Mouse (Mus musculus): ENCODE data around the gene Kif5a. TPM values are rescaled to one million over a fixed set of nuclear protein-coding genes. Genes with fewer than 3 reads are reported as not detected.

Gene Kif5a
- polyA plus RNA-seq, 1 experiment from 2014 or later: 5.6 TPM

- peaks cover 33% of the 10 kb centered on the region for H3K36me3 ChIP-seq
These were observed 24.3 kb upstream of the Kif5a start for GRCm38 (mm10) chr10:127287271-127287935.

GRCm38 (mm10) chr10:127286730-127287129, 23.6 kb upstream of the Kif5a start:
- Histone ChIP-seq H3K4me3 (replicated peaks) (peak overlapping the region; percentile 71), H3K9ac (no peak overlapping the region), H3K27me3 (replicated peaks) (no peaks in the 10 kb centered on the region), H3K36me3 (peaks cover 39% of the 10 kb centered on the region), H3K9me3 (no peaks in the 10 kb centered on the region), H3K4me2 (peak overlapping the region; percentile 86), H3K4me1 (peaks cover 43% of the 10 kb centered on the region), H3K27ac (no peak overlapping the region)
- 41% methylated on average over 7 of the region's 7 CpGs for WGBS
- no peak for ATAC-seq (ENCODE audit: insufficient read depth, low FRiP score, low read depth)

More at GRCm38 (mm10) chr10:127287271-127287935, 24.3 kb upstream of the Kif5a start:
- Histone ChIP-seq H3K27ac (peak overlapping the region; percentile 100), H3K4me3 (replicated peaks) (peak overlapping the region; percentile 71), H3K27me3 (replicated peaks) (no peaks in the 10 kb centered on the region), H3K4me1 (peaks cover 49% of the 10 kb centered on the region), H3K9me3 (no peaks in the 10 kb centered on the region), H3K4me2 (peak overlapping the region; percentile 86), H3K9ac (peak overlapping the region; percentile 67)
- 56% methylated on average over 15 of the region's 15 CpGs for WGBS
- ATAC-seq (ENCODE audit: insufficient read depth, low FRiP score, low read depth): no peak

- no peak for ATAC-seq (ENCODE audit: insufficient read depth, low FRiP score, low read depth)
- Histone ChIP-seq H3K4me3 (replicated peaks) (no peak overlapping the region), H3K4me1 (peaks cover 39% of the 10 kb centered on the region), H3K9ac (no peak overlapping the region), H3K9me3 (no peaks in the 10 kb centered on the region), H3K36me3 (peaks cover 45% of the 10 kb centered on the region), H3K4me2 (0 out of 2 replicates have a peak overlapping the region, but pooled peaks have one; percentile 0), H3K27ac (no peak overlapping the region), H3K27me3 (replicated peaks) (no peaks in the 10 kb centered on the region)
- 63% methylated on average over 7 of the region's 7 CpGs for WGBS
These were observed 23.0 kb upstream of the Kif5a start for GRCm38 (mm10) chr10:127286194-127286593.

DNA sequence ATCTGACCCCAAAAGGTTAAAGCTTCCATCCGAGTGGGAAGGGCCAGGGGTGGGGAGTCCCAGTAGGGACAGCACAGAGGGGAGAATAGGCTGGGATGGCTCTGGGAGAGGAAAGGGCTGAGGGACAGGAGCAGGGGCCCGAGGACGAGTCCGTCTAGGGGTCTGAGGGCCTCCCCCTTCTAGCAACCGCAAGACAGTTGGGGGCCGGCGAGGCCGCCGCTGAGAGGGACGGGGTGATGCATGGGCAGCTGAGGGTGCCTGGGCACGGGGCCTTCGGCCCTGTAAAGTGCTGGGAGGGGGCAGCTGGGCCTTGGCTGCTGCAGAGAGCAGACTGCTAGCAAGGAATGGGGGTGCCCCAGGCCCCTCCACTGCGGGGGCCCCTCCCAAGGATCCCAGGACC, 22.5 kb upstream of the Kif5a start:
- Histone ChIP-seq H3K9me3 (no peaks in the 10 kb centered on the region), H3K27me3 (replicated peaks) (no peaks in the 10 kb centered on the region), H3K4me2 (0 out of 2 replicates have a peak overlapping the region, but pooled peaks have one; percentile 10), H3K4me1 (peaks cover 39% of the 10 kb centered on the region), H3K4me3 (replicated peaks) (no peak overlapping the region), H3K36me3 (peaks cover 50% of the 10 kb centered on the region), H3K9ac (no peak overlapping the region), H3K27ac (no peak overlapping the region)
- 74% methylated on average over 13 of the region's 13 CpGs for WGBS
- no peak for ATAC-seq (ENCODE audit: insufficient read depth, low FRiP score, low read depth)

- Histone ChIP-seq H3K36me3 (peaks cover 50% of the 10 kb centered on the region), H3K27me3 (replicated peaks) (no peaks in the 10 kb centered on the region), H3K9me3 (no peaks in the 10 kb centered on the region), H3K4me1 (peaks cover 39% of the 10 kb centered on the region), H3K4me2 (no peak overlapping the region), H3K4me3 (replicated peaks) (no peak overlapping the region), H3K9ac (no peak overlapping the region), H3K27ac (no peak overlapping the region; the same call in 1 of the 2 replicates)
- no peak for ATAC-seq (ENCODE audit: insufficient read depth, low FRiP score, low read depth)
- WGBS: 72% methylated on average over 11 of the region's 11 CpGs
These were observed 21.8 kb upstream of the Kif5a start for GRCm38 (mm10) chr10:127284724-127285500.

DNA sequence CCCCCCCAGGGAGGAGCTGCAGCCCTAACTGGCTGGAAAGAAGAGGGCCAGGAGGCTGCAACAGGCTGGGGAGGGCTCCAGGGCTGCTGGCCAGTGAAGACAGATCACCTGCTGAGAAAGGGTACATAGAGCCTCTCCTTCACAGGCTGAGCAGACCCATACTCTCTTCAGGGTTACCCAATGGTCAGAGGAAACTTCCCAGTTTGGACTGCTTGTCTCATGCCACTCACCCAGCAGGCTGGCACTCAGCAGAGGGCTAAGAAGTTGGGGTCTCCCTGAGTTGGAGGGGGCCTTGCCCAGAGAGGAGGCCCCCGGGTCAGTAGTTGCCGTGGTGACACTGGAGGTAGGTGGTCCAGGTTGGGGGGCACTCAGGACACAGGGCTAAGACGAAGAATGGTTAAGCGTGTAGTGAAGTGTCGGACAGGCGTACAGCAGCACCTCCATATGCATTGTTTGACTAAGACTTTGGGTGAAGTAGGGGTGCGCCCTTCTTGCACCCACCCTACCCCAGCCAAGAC, 21.0 kb upstream of the Kif5a start:
- Histone ChIP-seq H3K4me1 (peaks cover 35% of the 10 kb centered on the region), H3K27me3 (replicated peaks) (no peaks in the 10 kb centered on the region), H3K9me3 (no peaks in the 10 kb centered on the region), H3K36me3 (peaks cover 56% of the 10 kb centered on the region), H3K27ac (no peak overlapping the region), H3K4me3 (replicated peaks) (no peak overlapping the region), H3K9ac (no peak overlapping the region), H3K4me2 (no peak overlapping the region)
- ATAC-seq (ENCODE audit: insufficient read depth, low FRiP score, low read depth): no peak
- 91% methylated on average over 7 of the region's 7 CpGs for WGBS

GRCm38 (mm10) chr10:127282620-127283215, 19.6 kb upstream of the Kif5a start:
- no peak overlapping the region for H3K9ac ChIP-seq
- WGBS: 74% methylated on average over 13 of the region's 13 CpGs
- peaks cover 33% of the 10 kb centered on the region for H3K4me1 ChIP-seq
- no peaks in the 10 kb centered on the region for H3K27me3 ChIP-seq (replicated peaks)
- H3K36me3 ChIP-seq: peaks cover 68% of the 10 kb centered on the region
- no peak overlapping the region for H3K4me2 ChIP-seq
- no peaks in the 10 kb centered on the region for H3K9me3 ChIP-seq
- no peak overlapping the region for H3K4me3 ChIP-seq (replicated peaks)
- no peak overlapping the region for H3K27ac ChIP-seq
- ATAC-seq (ENCODE audit: insufficient read depth, low FRiP score, low read depth): peak; percentile 5; the same call in 1 of the 2 replicates

DNA sequence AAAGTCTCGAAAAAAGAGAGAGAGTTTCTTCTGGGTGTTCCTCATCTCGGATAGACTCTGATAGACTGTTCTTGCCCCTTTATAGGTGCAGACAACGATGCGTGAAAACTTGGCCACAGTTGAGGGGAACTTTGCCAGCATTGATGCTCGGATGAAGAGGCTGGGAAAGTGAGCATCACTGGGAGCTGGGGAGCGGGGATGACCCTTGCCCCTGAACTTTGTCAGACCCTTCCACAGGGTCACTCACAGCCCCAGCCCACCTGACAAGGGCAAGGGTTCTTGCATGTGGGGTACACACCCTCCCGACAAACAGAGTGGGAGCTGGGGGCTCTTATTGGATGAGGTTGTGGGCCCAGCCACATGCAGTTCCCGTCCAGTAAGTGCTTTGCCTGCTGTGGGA, 18.2 kb upstream of the Kif5a start:
- Histone ChIP-seq H3K4me2 (no peak overlapping the region), H3K36me3 (peaks cover 79% of the 10 kb centered on the region), H3K4me1 (peaks cover 19% of the 10 kb centered on the region), H3K9me3 (no peaks in the 10 kb centered on the region), H3K9ac (no peak overlapping the region), H3K27ac (no peak overlapping the region), H3K4me3 (replicated peaks) (no peak overlapping the region), H3K27me3 (replicated peaks) (no peaks in the 10 kb centered on the region)
- 87% methylated on average over 8 of the region's 8 CpGs for WGBS
- no peak for ATAC-seq (ENCODE audit: insufficient read depth, low FRiP score, low read depth)

GRCm38 (mm10) chr10:127279730-127280129, 16.6 kb upstream of the Kif5a start:
- Histone ChIP-seq H3K4me1 (peaks cover 4% of the 10 kb centered on the region; the same call in 1 of the 2 replicates), H3K4me2 (no peak overlapping the region), H3K27me3 (replicated peaks) (no peaks in the 10 kb centered on the region), H3K36me3 (peaks cover 81% of the 10 kb centered on the region), H3K9me3 (no peaks in the 10 kb centered on the region), H3K27ac (no peak overlapping the region), H3K4me3 (replicated peaks) (no peak overlapping the region), H3K9ac (no peak overlapping the region)
- ATAC-seq (ENCODE audit: insufficient read depth, low FRiP score, low read depth): no peak
- WGBS: 95% methylated on average over 2 of the region's 2 CpGs

DNA sequence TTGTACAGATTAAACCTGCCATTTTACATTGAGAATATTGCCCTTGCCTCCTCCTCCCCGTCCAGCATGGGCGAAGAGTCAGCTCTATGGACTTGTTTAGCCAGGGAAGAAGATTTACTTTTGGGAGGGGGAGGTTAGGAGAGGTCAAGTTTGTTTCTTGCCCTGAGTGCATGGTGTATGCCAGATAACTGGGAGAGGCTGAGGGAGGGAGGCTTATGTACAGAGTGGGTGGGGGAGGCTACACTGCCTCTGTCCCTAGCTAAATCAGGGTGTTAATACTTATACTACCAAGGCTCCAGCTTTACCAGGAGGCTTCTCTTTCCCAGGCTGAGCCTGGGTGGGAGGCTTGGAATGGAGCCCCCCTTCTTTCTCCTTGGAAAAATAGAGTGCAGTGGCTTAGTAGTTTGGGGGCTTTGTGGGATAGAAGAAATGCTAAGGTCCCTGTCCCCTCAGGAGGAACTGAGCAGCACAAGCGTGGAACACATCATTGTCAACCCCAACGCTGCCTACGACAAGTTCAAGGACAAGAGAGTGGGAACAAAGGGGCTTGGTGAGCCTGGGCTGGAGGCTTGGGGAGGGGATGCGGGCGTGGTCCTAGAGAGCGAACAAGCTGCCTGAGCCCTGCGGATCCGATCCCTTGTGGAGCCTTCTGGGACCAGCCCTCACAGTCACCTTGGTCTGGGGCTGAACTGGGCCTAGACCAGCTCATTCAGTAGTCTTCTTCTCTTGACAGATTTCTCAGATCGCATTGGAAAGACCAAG, 11.3 kb upstream of the Kif5a start:
- Histone ChIP-seq H3K4me3 (replicated peaks) (no peak overlapping the region), H3K9me3 (no peaks in the 10 kb centered on the region), H3K9ac (no peak overlapping the region), H3K27ac (no peak overlapping the region), H3K4me1 (peaks cover 4% of the 10 kb centered on the region), H3K27me3 (replicated peaks) (no peaks in the 10 kb centered on the region), H3K4me2 (no peak overlapping the region), H3K36me3 (peaks cover 56% of the 10 kb centered on the region)
- peak; percentile 84 for ATAC-seq (ENCODE audit: insufficient read depth, low FRiP score, low read depth)
- WGBS: 59% methylated on average over 11 of the region's 11 CpGs

- Histone ChIP-seq H3K9ac (no peak overlapping the region), H3K27ac (no peak overlapping the region), H3K4me3 (replicated peaks) (no peak overlapping the region), H3K4me2 (no peak overlapping the region), H3K27me3 (replicated peaks) (no peaks in the 10 kb centered on the region), H3K4me1 (peaks cover 9% of the 10 kb centered on the region), H3K36me3 (peaks cover 50% of the 10 kb centered on the region), H3K9me3 (no peaks in the 10 kb centered on the region)
- 87% methylated on average over 5 of the region's 5 CpGs for WGBS
- no peak for ATAC-seq (ENCODE audit: insufficient read depth, low FRiP score, low read depth)
These were observed 9.2 kb upstream of the Kif5a start for GRCm38 (mm10) chr10:127272371-127272770.
